Comparison of ENCODE assay signal across 8 mouse cellular contexts in the genomic region with DNA sequence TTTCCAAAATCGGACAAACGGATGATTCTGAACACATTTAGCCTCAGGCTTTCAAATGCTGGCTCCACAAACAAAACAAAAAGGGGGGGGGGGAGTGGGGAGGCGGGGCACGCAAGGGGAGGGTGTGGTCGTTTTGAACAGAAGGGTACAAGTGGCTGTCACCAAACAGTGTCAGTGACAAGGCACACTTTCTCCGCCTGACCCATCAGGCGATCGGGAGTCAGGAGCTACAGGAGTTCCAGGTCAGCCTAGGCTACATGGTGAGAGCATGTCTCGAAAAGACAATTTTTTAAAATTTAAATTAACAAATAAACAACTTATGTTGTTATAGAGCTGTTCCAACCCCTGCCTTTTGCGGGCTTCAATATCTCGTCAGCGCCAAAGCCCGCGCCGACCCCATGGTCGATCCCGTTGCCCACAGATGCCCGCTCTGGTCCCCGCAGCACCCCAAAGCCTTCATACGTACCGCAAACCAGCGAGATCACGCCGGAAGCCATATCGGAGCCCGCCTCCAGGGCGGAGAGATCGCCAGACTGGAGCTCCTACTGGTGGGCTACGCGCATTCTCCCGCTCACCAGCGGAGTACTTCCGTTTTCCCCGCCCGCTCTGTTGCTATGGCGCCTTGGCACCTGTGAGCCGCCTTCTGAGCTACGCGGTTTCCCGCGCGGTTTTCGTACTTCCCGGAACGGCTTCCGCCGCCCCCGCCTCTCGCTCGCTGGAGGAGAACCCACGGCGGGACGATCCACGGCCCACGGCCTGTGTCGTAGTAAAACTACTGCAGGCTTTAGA. TPM values are rescaled to one million over a fixed set of nuclear protein-coding genes. Genes with fewer than 3 reads are reported as not detected.
DNase-seq lines count a peak whose midpoint lies in the region; ATAC-seq and TF ChIP-seq lines count a peak whose summit lies in the region.

A gene (minus strand): TSS at position 650 of the 789 bp plus-strand sequence.

- H3K4me2 ChIP-seq in hindbrain, postnatal 0 days (ENCODE audit: low read depth, low read length), result peak within 1 kb of the TSS; percentile 55

- H3K27me3 ChIP-seq in hindbrain, postnatal 0 days (ENCODE audit: insufficient read depth, low read length), result no peaks in the 10 kb centered on the region

- peaks cover 7% of the 10 kb centered on the region for H3K4me1 ChIP-seq in hindbrain, postnatal 0 days (ENCODE audit: insufficient read depth, low read length)

- peak within 1 kb of the TSS; percentile 55 for H3K9ac ChIP-seq in hindbrain, postnatal 0 days (replicated peaks; ENCODE audit: low read length)

- H3K9me3 ChIP-seq in hindbrain, postnatal 0 days (ENCODE audit: low read length), result no peaks in the 10 kb centered on the region

- under 1% methylated on average over 55 of the region's 56 CpGs for WGBS in hindbrain, postnatal 0 days

- peak; percentile 97 for DNase-seq in ZHBTc4 (ENCODE audit: low read depth, low spot score)
- peak; percentile 97 for DNase-seq in gastrocnemius, adult 2 months
- DNase-seq in hindbrain, postnatal 0 days (ENCODE audit: low spot score), result peak; percentile 98
- DNase-seq in left cerebral cortex, adult 2 months (ENCODE audit: extremely low spot score in 1 of 2, low spot score in 2 of 2), result peak; percentile 93 to 96
- peak; percentile 96 to 97 for DNase-seq in right cerebral cortex, adult 2 months (ENCODE audit: low spot score in 2 of 2)
- DNase-seq in urinary bladder, postnatal 14 days (ENCODE audit: low spot score), result peak; percentile 94

- intact Hi-C loops in gastrocnemius, adult 2 months (cut with DNase I), result loop anchor here (5.0 kb wide), 2 partner anchors 61 to 86 kb away; a partner anchor contains a TSS
- intact Hi-C loops in left cerebral cortex, adult 2 months (cut with DNase I), result loop anchor here (5.0 kb wide), 1 partner anchor 61 kb away; a partner anchor contains a TSS

- H3K36me3 ChIP-seq in hindbrain, postnatal 0 days (ENCODE audit: insufficient read depth, low read length), result no peaks in the 10 kb centered on the region

- peak; percentile 39 for TF ChIP-seq CTCF in gastrocnemius, adult 2 months (IDR thresholded peaks at IDR 0.05)
- peak; percentile 61 for TF ChIP-seq CTCF in hindbrain, postnatal 0 days (IDR thresholded peaks at IDR 0.05; ENCODE audit: low read depth)
- TF ChIP-seq CTCF in left cerebral cortex, adult 2 months (IDR thresholded peaks at IDR 0.05), result peak; percentile 58

- H3K27ac ChIP-seq in gastrocnemius, adult 2 months, result peak within 1 kb of the TSS; percentile 91
- H3K27ac ChIP-seq in hindbrain, postnatal 0 days, result peak within 1 kb of the TSS; percentile 73
- peak within 1 kb of the TSS; percentile 94 for H3K27ac ChIP-seq in left cerebral cortex, adult 2 months

- H3K4me3 ChIP-seq in gastrocnemius, adult 2 months, result peak within 1 kb of the TSS; percentile 88
- peak within 1 kb of the TSS; percentile 55 for H3K4me3 ChIP-seq in hindbrain, postnatal 0 days (ENCODE audit: low read length)
- H3K4me3 ChIP-seq in left cerebral cortex, adult 2 months, result peak within 1 kb of the TSS; percentile 82

- ATAC-seq in common myeloid progenitor, adult 5-6 weeks (replicated peaks; ENCODE audit: low read depth, poor library complexity, severe bottlenecking), result peak; percentile 97
- ATAC-seq in hindbrain, postnatal 0 days, result peak; percentile 99
- ATAC-seq in megakaryocyte, adult 5-6 weeks (ENCODE audit: poor library complexity, severe bottlenecking), result peak; percentile 95

RNA-seq across cellular contexts. Expression of the gene that starts here (rescaled TPM):
- total RNA-seq in common myeloid progenitor, adult 5-6 weeks (2017), result 75.2 and 99.7 TPM in 2 replicates
- total RNA-seq in gastrocnemius, adult 2 months (2021), result 10 to 100 TPM in 1 of 2 experiments, 1 to 10 TPM in 1; 10.0 to 12.0 TPM
- total RNA-seq in hindbrain, postnatal 0 days (2014; rRNA removed), result 21.3 and 27.8 TPM in 2 replicates
- polyA plus RNA-seq in hindbrain, postnatal 0 days (2015; fragmentation: Nextera tagmentation; extraction: Ambion mirVana), result 87.9 and 88.6 TPM in 2 replicates
- total RNA-seq in left cerebral cortex, adult 2 months (2021), result 10 to 100 TPM; 13.8 to 14.4 TPM
- total RNA-seq in megakaryocyte, adult 5-6 weeks (2015), result 62.5 and 74.2 TPM in 2 replicates
- total RNA-seq in megakaryocyte, adult 5-6 weeks (2017), result 73.6 and 73.8 TPM in 2 replicates

Comparison
In these comparisons a context has a peak if more than half of its experiments do, and no peak if none do; other contexts are left out.
1. Peak in every context shown above with its lines: DNase-seq, ATAC-seq, H3K4me3 ChIP-seq and H3K27ac ChIP-seq.